Mouse (Mus musculus) kidney, adult 18-20 months (tissue): ENCODE data around the gene Plekhm2.

Source experiments
- DNase-seq: peaks from one replicate; pipeline ENCODE4 v3.0.0; 2021

The Plekhm2 gene

DNA sequence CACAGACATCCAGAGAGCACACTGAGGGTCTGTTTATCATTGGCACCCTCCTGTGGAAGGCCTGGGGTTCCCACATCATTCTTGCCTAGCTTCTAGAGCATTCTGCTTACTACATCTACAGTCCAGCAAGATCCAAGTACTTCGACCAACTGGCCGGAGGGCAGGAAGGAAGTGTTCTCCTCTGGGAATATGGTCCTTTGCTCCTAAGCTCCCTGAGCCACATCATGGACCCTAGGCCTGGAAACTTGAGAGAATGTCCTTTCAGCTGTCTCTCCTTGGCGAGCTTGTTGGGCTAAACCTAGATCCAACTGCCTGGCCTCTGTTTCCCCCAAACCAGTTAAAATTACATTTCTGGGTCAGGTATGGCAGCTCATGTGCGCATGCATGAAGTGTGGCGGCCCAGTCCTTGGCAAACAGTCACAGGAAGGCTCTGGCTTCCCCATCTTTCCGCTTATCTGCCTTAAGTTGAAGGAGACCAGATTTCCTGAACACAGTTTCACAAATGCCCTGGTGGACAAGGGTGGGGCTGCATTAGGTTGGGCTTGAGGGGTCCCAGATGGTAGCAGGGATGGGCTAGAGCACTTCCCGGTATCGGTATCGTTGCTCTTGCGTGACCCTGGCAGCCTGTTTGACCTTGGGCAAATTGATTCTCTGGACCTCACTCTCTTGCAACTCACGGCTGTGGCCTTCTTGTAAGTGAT, 62.0 kb downstream of the Plekhm2 start:
- DNase-seq: peak; percentile 44

DNA sequence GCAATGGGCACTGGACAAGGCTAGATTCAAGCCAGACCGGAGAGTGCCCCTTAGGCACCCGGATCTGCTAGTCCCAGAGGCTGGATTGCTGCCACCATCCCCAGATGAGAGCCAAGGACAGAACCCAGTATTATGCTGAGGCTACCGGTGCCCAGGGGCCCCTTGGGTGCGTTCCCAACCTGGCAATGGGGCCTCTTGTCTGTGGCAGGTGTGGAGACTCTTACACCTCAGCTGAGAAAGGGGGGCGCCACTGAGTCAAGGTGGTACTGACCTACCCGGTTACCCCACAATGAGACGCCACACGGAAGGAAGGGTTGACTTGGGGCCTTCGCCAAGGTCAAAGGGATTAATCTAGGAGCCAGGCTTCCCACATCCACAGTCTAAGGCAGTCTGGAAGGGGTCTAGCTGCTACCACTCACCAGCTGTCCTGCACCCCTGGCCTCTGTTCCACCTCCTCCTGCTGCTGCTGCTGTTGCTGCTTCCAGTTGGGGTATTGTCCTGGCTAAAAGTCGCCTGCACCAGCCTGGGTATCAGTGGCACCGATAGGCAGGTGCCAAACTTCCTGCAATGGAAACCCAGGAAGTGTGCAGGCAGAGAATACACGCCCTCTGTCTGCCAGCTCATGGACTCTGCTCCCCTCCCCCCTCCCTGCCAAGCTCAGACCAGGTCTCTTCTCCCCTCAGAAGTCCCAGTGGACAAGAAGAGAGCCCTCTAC, 63.4 kb downstream of the Plekhm2 start:
- DNase-seq: peak; percentile 9

DNA sequence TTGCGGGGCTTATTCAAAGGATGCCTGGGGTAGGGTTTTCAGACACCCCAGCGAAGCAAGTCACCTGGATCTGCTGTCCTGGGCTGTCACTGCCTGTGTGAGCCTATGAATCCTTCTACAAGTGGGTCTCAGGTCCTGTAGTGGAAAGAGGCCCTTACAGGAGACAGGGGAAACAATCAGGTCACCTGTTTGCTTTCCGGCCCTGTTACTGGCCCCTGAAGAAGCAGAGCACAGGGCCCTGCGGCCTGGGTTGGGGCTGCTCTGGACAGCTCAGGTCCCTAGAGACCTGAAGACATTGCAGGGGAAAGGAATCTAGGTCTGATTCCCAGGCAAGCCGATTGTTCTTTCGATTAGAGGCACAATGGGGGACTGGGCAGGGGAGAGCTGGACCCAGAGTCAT, 64.3 kb downstream of the Plekhm2 start:
- no peak for DNase-seq

DNA sequence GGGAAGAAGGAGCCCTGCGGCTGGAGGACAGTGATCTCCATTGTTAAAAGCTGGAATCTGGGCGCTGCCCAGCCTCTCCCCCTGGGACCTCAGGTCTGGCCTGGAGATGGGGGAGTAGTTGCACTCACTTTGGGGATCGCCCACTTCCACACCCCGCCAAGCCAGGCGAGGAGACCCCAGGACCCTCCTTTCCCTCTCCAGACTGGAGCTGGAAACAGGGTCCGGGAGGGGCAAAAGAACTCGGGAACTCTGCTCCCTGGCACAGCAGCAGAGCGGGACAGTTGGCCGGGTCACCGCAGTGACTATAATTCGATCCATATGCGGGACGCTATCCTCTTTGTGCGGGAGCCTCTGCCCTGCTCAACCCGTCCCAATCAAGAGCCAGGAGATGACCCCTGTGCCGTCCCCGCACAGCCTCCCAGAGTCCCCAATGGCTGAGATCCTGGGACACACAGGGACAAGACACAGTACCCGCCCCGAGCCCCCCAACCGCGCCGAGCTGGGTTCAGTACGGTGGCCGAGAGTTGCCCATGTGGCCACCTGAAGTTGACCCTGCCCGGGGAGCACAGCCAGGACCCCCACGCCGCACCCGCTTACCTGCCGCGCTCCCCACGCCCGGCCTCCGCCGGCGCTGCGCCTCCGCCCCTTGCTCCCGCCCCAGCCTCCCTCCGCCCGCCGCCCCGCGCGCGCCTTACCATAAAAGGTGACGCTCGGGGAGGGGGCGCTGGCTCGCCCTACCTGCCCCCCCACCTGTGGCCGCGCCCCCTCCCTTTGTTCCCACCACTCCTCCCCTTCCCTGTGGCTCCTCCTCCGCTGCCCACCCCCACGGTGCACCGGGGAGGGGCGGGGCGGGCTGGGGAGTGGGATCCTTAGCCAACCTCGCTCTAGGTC, 65.2 kb downstream of the Plekhm2 start:
- DNase-seq: no peak

DNA sequence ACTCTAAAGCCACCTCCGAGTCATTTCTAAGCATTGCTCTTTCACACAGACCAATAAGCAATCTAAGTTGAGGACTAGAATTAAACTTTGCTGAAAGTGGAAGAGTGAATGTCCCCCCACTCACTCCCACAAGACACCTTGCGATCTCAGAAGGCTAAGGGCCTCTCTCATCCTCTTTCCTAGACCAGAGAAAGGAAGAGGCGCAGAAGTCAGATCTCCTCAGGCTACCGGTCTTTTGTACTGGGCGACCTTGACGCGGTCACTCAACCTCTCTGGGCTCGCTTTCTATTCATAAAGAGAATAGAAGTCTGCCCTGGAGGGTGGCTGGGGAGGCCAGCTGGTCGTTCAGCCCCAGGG, 65.8 kb downstream of the Plekhm2 start:
- DNase-seq: no peak

DNA sequence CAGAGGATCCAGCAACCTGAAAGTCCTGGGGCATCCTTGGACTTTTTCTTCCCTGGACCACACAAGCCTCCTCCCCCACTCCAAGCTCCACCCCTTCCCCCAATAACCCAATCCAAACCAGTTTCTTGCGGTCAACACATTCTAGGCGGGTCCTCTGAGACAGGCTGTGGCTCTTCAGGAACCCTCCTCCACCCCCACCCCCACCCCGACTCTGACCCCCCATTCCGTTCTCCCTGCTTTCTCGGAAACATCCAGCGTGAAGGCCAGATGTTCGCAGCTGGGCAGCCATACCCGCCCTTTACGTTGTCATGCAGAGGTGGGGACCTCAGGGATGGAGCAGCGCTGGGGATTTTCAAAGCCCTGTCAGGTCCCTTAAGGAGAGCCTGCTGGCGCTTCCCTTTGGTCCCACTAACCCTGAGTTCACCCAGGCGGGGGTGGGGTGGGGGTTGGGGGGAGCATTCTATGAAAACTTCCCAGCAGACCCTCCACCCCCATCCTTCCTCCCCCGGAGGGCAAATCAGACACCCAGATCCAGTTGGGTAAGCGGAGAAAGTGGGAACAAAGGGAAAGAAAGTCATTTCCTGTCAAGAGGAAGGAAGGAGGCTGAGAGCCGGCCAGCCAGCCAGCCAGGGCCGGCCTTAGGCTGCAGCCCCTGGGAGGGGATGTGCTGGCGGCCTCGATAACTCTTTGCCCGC, 66.4 kb downstream of the Plekhm2 start:
- no peak for DNase-seq

DNA sequence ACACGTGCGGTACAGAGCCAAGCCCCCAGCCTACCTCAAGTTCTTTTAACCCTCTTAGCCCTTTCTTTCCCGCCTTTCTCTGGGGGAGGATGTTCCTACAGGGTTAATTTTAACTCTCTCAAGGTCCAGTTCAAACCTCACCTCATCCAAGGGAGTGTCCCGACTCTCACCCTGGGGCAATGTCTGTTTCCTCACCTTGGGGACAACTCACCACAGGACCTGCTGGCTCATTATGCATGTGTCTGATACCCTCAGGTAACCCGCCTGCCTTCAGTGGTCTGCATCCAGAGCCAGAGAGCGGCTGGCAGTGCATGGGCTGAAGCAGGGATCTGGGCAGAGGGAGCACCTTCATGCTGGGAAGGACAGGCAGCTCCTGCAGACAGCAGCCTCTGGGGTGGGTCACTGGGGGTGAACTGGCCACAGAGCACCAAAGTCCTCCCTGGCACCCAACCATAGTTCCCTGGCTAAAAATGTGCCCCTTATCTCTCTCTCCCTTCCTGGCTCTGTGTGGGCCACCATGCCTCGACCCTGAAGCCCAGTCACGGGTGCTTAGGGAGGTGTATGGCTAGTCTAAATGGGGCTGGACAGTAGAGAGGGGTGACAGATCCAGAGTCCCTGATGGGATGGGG, 67.9 kb downstream of the Plekhm2 start:
- no peak for DNase-seq

DNA sequence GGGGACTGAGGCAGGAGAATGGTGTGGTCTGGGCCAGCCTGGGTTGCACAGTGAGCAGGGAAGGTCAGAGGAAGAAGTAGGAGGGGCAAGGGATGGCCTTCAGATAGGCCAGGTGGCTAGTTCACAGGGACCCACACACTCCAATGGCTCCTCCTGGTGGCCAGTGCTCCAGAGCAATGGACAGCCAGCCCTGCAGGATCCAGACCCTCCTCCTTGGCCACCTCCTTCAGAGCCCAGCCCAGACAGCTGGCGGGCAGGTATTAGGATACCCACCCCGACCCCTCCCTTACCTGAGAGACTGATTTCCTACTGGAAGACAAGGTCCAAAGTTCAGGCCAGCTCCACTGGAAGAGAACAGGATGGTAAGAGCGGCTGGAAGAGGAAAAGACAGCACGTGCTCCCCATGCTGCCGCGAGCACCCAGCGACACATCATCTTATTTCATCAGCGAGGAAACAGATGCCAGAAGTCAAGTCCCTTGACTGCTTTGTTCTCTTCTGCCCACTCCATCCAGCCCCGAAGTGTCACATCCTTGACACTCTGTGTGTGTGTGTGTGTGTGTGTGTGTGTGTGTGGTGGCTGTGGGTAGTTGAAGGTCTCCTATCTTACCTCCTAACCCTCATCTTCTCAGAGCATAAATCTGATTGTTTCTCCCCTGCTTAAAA, 69.0 kb downstream of the Plekhm2 start:
- peak; percentile 59 for DNase-seq

DNA sequence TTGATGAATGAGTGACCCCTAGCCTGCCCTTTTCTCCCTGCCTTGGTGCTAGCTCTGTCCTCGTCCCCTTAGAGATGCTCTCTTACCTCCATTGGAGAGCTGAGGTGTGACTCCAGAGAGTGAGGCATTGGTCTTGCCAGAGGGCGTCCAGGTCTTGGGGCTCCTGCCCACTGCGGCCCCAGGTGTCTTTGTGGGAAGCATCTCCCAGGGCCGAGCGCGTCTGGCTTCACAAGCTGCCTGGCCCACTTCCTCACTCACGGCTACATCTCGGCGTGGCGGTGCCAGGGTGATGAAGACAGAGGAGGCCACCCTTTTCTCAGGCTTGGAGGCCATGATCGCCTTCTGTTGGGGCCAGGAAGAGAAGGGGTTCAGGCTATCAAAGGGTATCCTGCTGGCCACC, 69.6 kb downstream of the Plekhm2 start:
- no peak for DNase-seq

DNA sequence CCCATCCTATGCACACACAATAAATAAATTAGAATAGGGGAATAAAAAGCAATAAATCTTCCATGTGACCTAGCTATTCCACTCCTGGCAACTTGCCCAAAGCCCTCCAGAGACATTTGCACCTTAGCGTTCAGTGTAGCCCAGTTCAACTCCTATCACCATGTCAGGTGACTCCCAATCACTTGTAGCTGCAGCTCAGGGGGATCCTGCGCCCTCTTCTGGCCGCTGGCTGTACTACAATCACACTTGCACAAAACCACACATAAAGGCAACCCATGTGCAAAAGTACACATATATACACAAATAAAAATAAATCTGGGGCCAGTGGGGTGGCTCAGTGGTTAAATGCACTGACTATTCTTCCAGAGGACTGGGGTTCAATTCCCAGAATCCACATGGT, 73.2 kb downstream of the Plekhm2 start:
- peak; percentile 63 for DNase-seq

DNA sequence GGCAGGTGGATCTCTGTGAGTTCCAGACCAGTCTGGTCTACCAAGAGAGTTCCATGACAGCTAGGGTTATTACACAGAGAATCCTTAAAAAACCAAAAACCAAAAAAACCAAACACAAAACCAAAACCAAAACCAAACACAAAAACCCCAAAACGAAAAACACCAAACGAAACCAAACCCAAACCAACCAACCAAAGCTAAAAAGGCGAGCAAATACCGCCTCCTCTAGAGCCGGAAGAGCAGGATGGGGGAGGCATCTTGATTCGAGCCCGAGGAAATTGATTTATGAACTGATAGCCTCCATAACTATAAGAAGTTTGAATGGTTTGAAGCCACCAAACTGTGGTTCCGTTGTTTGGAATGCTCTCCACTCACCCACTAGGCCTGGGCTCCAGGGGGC, 80.8 kb downstream of the Plekhm2 start:
- DNase-seq: no peak

DNA sequence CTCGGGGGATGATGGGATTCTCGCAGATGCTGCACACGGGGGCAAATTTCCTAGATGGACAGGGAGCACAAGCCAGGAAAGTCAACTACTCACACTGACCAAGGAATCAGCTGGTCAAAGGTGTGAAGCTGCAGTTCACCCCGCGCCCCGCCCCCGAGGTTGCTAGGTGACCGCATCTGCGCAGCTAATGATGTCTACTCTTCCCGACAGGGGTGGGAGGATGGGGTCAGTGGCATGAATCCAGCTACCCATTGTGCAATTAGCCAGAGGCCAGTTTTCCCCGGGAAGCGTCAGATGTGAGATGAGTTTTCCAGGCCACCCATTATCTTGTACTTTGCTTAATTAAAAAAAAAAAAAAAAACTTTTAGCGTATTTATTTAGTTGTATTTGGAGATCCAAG, 83.6 kb downstream of the Plekhm2 start:
- DNase-seq: no peak

DNA sequence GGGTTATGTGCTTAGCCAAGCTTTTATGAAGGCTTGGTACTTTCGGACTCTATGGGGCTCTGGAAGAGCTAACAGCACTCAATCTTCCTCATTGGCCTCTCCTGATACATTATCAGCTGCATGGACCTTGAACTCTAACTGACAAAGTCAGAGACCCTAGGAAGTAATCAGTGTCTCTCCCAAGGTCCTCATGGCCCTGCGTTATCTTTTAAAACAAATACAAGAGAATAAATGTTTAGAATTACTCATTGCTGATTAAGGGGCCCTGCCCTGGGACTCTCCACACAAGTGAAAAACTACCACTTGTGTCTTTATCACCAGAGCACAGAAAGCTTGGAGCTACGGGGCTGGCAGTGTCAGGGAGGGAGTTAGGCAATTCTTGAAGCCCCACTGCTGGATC, 85.9 kb downstream of the Plekhm2 start:
- no peak for DNase-seq

DNA sequence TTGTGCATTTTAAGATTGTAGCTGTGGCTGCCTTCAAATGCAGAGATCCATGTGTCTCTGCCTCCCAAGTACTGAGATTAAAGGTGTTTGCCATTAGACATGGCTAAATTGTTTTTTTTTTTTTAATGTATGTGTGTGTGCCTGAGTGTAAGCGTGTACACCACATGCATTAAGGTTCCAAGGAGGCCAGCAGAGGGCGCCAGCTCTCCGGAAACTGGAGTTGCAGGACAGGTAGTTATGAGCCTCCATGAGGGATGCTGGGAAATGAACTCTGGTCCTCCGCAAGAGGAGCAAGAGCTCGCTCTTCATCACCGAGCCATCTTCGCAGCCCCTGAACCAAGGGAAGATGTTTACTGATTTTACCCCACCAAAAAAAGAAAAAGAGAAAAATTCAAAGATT, 87.8 kb downstream of the Plekhm2 start:
- no peak for DNase-seq

DNA sequence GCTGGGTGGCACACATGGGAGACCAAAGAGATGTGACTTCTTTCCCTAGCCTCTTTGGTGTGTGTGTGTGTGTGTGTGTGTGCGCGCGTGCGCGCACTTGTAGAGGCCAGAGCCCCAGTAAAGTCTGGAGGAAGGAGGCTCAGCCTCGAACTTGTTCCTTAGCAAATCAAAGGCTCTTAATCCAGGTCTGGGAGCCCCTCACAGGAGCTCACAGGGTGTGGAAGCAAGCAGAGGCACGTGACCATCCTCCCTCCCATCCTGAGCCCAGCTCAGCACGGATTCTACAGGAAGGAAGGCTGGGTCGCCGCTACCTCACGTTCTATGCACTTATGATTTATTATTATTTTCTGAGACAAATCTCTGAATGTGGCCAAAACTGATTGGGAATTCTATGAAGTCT, 88.3 kb downstream of the Plekhm2 start:
- DNase-seq: no peak
